In the genomic region with DNA sequence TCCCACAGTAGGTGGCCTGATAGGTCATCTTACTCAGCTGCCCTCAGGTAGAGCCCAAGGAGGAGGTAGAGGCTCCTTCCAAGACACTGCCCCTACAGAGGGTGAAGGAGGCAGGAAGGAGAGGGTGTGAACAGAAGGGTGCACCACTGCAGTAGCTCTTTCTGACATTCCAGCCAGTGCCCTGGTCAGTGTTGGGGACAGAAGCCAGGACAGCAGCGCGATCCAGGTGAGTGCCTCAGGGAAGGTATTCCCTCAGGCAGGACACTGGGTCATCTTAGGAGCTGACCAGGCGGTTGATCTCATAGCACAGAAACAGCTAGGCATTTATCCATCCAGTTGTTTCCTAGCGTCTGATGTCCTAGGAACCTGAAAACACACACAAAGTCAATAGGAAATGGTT, we compare ENCODE assay signal across 9 mouse cellular contexts. TPM values are rescaled to one million over a fixed set of nuclear protein-coding genes. Genes with fewer than 3 reads are reported as not detected.
DNase-seq lines count a peak whose midpoint lies in the region; ATAC-seq and TF ChIP-seq lines count a peak whose summit lies in the region.
"Had no signal": no experiment of that assay in that cellular context is flagged by ENCODE, and none has a peak within 500 bp of the region (broad histone marks: within the 10 kb centered on the region; RNA-seq: fewer than 3 reads in every experiment).

No protein-coding gene starts in this region.

- H3K4me3 ChIP-seq in kidney, postnatal 0 days (replicated peaks; ENCODE audit: low read depth, low read length), result no peak overlapping the region
- 0 out of 2 replicates have a peak overlapping the region, but pooled peaks have one; percentile 12 for H3K4me3 ChIP-seq in forebrain, embryonic 16.5 days (replicated peaks; ENCODE audit: low read length)
- peak overlapping the region; percentile 10; the same call in 1 of the 2 replicates for H3K4me3 ChIP-seq in intestine, embryonic 14.5 days (ENCODE audit: low read depth, low read length)
- peak overlapping the region; percentile 5; the same call in 1 of the 2 replicates for H3K4me3 ChIP-seq in midbrain, postnatal 0 days (ENCODE audit: low read depth, low read length)
- H3K4me3 ChIP-seq: erythroblast, embryonic 14.5 days had no signal

- no peak overlapping the region for H3K27ac ChIP-seq in kidney, postnatal 0 days
- H3K27ac ChIP-seq in forebrain, embryonic 16.5 days (ENCODE audit: low read length), result no peak overlapping the region
- H3K27ac ChIP-seq in intestine, embryonic 14.5 days (ENCODE audit: low read depth), result no peak overlapping the region
- H3K27ac ChIP-seq in midbrain, postnatal 0 days (ENCODE audit: low read depth, low read length), result no peak overlapping the region

- 62% methylated on average over 4 of the region's 4 CpGs for WGBS in kidney, postnatal 0 days
- 76% methylated on average over 4 of the region's 4 CpGs for WGBS in forebrain, embryonic 16.5 days
- WGBS in intestine, embryonic 14.5 days, result 53% methylated on average over 4 of the region's 4 CpGs
- WGBS in midbrain, postnatal 0 days, result 73% methylated on average over 4 of the region's 4 CpGs

- DNase-seq in kidney, postnatal 0 days (ENCODE audit: low spot score), result no peak
- no peak for DNase-seq in kidney, adult 8-10 months
- no peak for DNase-seq in intestine, embryonic 14.5 days (ENCODE audit: low spot score)
- DNase-seq in midbrain, postnatal 0 days (ENCODE audit: low spot score), result no peak
- DNase-seq in right cerebral cortex, postnatal 10 days (ENCODE audit: low spot score in 2 of 2), result no peak

- H3K4me2 ChIP-seq in kidney, postnatal 0 days (ENCODE audit: low read length), result peak overlapping the region; percentile 23
- peak overlapping the region; percentile 47 for H3K4me2 ChIP-seq in forebrain, embryonic 16.5 days (ENCODE audit: low read length)
- peak overlapping the region; percentile 40 for H3K4me2 ChIP-seq in intestine, embryonic 14.5 days (ENCODE audit: low read length)
- peak overlapping the region; percentile 41 for H3K4me2 ChIP-seq in midbrain, postnatal 0 days (ENCODE audit: low read depth, low read length, poor library complexity, severe bottlenecking)

- H3K36me3 ChIP-seq in kidney, postnatal 0 days (ENCODE audit: insufficient read depth, low read length), result no peaks in the 10 kb centered on the region
- H3K36me3 ChIP-seq in forebrain, embryonic 16.5 days (ENCODE audit: control insufficient read depth, insufficient read depth), result no peaks in the 10 kb centered on the region
- no peaks in the 10 kb centered on the region for H3K36me3 ChIP-seq in intestine, embryonic 14.5 days (ENCODE audit: control insufficient read depth, insufficient read depth, low read length)
- H3K36me3 ChIP-seq in midbrain, postnatal 0 days (ENCODE audit: insufficient read depth, low read length), result no peaks in the 10 kb centered on the region

- no peak for ATAC-seq in kidney, postnatal 0 days (replicated peaks; ENCODE audit: low FRiP score, low read depth)
- ATAC-seq in forebrain, embryonic 16.5 days, result no peak
- ATAC-seq in intestine, embryonic 14.5 days (replicated peaks; ENCODE audit: low FRiP score, low TSS enrichment, low read depth), result peak; percentile 17; the same call in 1 of the 2 replicates
- no peak for ATAC-seq in midbrain, postnatal 0 days (ENCODE audit: low FRiP score)
- ATAC-seq in CD4-positive, CD25-positive, alpha-beta regulatory T cell, adult 4 months, result no peak

- no peaks in the 10 kb centered on the region for H3K4me1 ChIP-seq in kidney, postnatal 0 days (replicated peaks; ENCODE audit: insufficient read depth, low read length)
- H3K4me1 ChIP-seq in forebrain, embryonic 16.5 days (replicated peaks; ENCODE audit: control insufficient read depth, insufficient read depth, low read length), result peaks cover 14% of the 10 kb centered on the region
- no peaks in the 10 kb centered on the region for H3K4me1 ChIP-seq in intestine, embryonic 14.5 days (replicated peaks; ENCODE audit: control insufficient read depth, insufficient read depth, low read length)
- H3K4me1 ChIP-seq in midbrain, postnatal 0 days (ENCODE audit: insufficient read depth, low read length), result peaks cover 5% of the 10 kb centered on the region; the same call in 1 of the 2 replicates

- no peaks in the 10 kb centered on the region for H3K27me3 ChIP-seq in kidney, postnatal 0 days (ENCODE audit: insufficient read depth, low read length)
- no peaks in the 10 kb centered on the region for H3K27me3 ChIP-seq in forebrain, embryonic 16.5 days (replicated peaks; ENCODE audit: control insufficient read depth, insufficient read depth, low read length)
- H3K27me3 ChIP-seq in intestine, embryonic 14.5 days (replicated peaks; ENCODE audit: control insufficient read depth, insufficient read depth, low read length), result no peaks in the 10 kb centered on the region
- no peaks in the 10 kb centered on the region for H3K27me3 ChIP-seq in midbrain, postnatal 0 days (ENCODE audit: insufficient read depth, low read length)

- no peaks in the 10 kb centered on the region for H3K9me3 ChIP-seq in kidney, postnatal 0 days (replicated peaks; ENCODE audit: low read length)
- H3K9me3 ChIP-seq in forebrain, embryonic 16.5 days (ENCODE audit: control insufficient read depth, low read length), result no peaks in the 10 kb centered on the region
- no peaks in the 10 kb centered on the region for H3K9me3 ChIP-seq in intestine, embryonic 14.5 days (ENCODE audit: control insufficient read depth, low read length)
- no peaks in the 10 kb centered on the region for H3K9me3 ChIP-seq in midbrain, postnatal 0 days (ENCODE audit: low read length)

- H3K9ac ChIP-seq in kidney, postnatal 0 days (ENCODE audit: low read depth, low read length), result no peak overlapping the region
- H3K9ac ChIP-seq in forebrain, embryonic 16.5 days (replicated peaks; ENCODE audit: low read depth, low read length), result no peak overlapping the region; the same call in 1 of the 2 replicates
- no peak overlapping the region for H3K9ac ChIP-seq in intestine, embryonic 14.5 days (ENCODE audit: low read length)
- 0 out of 2 replicates have a peak overlapping the region, but pooled peaks have one; percentile 30 for H3K9ac ChIP-seq in midbrain, postnatal 0 days (replicated peaks; ENCODE audit: low read length, poor library complexity, severe bottlenecking)

- TF ChIP-seq CTCF in kidney, postnatal 0 days (IDR thresholded peaks at IDR 0.05; ENCODE audit: low read depth), result no peak
- TF ChIP-seq CTCF in midbrain, postnatal 0 days (IDR thresholded peaks at IDR 0.05), result no peak

RNA-seq across cellular contexts. Expression of a gene that starts 1.6 kb away (rescaled TPM):
- 0.17 and 0.18 TPM in 2 replicates for polyA plus RNA-seq in kidney, postnatal 0 days (2015; fragmentation: Nextera tagmentation; extraction: Ambion mirVana)
- polyA plus RNA-seq in forebrain, embryonic 16.5 days (2015; fragmentation: Nextera tagmentation; extraction: Ambion mirVana), result 0.08 and 0.53 TPM in 2 replicates
- not detected in 2 replicates for polyA plus RNA-seq in intestine, embryonic 14.5 days (2014; fragmentation: Nextera tagmentation; extraction: Ambion mirVana)
- 0.14 and 0.16 TPM in 2 replicates for total RNA-seq in midbrain, postnatal 0 days (2014; rRNA removed)
- polyA plus RNA-seq in midbrain, postnatal 0 days (2015; fragmentation: Nextera tagmentation; extraction: Ambion mirVana), result 0.18 and 0.63 TPM in 2 replicates
- 1 to 10 TPM; 9.7 to 9.9 TPM for polyA plus RNA-seq in CD4-positive, CD25-positive, alpha-beta regulatory T cell, adult 4 months (2017; shearing (Covaris generic))
- polyA plus RNA-seq: large intestine, adult 2 months had no signal
